Mouse (Mus musculus) adrenal gland, postnatal 10 days (tissue): ENCODE data around the gene Zfp607a. TPM values are rescaled to one million over a fixed set of nuclear protein-coding genes. Genes with fewer than 3 reads are reported as not detected.
"Not testable (repeated sequence)": the region's sequence is repeated elsewhere in the genome, so short reads cannot be mapped to it uniquely, and the experiment has no call there.

ENCODE experiments used
- DNase-seq: peaks from one replicate; pipeline ENCODE4 v3.0.0; 2021; ENCODE audit warnings: mixed read lengths
- long read RNA-seq, 2 experiments: library from polyadenylated mRNA; stranded (forward); transcript quantifications; one replicate each; pipeline ENCODE4 v2.0.0; 2021
- total RNA-seq, 2 experiments: library from RNA; stranded (reverse); gene quantifications; 2 replicates each; pipeline ENCODE4 v1.2.3; 2021

Gene Zfp607a
- total RNA-seq = 1 to 10 TPM; 4.5 to 6.7 TPM
- long read RNA-seq, experiment 1, partial matches to known transcripts = 0 of 5 reads
- long read RNA-seq, experiment 1, other reads (novel, unspliced or antisense) = 3 of 5 reads
- long read RNA-seq, experiment 2, partial matches to known transcripts = 0 of 1 reads
- long read RNA-seq, experiment 2, other reads (novel, unspliced or antisense) = 0 of 1 reads

DNA sequence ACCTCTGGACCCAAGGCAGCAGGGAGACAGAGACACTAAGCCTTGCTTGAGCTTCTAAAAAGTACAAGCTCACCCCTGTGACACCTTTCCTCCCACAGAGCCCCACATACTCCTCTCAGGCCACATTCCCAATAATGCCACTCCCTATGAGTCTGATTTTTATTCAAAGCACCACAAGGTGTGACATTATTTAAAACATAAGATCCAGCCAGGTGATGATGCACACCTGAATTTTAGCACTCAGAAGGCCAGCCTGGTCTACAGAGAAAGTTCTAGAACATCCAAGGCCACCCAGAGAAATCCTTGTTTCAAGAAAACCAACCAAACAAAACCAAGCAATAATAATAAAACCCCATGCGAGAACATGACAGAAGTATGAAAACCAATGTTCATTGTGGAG is at the start of gene Zfp607a:
Gene Zfp607a (plus strand): TSS at position 301 of the 400 bp plus-strand sequence.
- no peak for DNase-seq

DNA sequence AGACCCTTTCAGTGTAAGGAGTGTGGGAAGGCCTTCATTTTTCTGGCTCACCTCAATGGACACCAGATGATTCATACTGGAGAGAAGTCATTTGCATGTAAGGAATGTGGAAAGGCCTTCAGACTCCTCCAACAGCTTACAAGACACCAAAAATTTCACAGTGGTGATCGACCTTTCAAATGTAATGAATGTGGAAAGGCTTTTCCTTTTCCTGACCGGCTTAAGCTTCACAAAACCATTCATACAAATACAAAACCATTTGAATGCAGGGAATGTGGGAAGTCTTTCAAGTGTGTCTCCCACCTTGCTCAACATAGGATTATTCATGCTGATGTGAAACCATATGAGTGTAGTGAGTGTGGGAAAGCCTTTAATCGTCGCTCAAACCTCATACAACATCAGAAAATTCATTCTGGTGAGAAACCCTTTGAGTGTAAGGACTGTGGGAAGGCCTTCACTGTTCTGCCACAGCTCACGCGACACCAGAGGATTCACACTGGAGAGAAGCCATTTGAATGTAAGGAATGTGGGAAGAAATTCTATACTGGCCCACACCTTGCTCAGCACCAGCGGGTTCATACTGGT is 38.7 kb upstream of the Zfp607a start:
- no peak for DNase-seq

DNA sequence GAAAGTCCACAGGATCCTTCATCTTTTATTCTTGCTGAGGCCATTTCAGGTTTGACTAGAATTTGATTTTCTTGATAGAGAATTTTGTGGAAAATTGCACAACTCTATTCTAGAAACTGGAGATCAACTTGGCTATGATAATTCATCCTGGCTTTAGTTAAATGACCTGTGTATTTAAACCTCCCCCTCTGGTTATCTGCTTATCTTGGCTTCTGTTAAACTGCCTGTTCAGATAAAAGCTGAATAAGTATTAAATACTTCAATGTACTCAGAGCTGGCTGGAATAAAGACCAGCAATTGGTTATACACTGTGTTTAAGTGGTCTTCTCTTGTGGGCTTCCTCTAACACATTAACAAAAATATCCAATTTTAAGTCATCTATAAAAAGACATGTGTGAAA is 34.7 kb upstream of the Zfp607a start:
- DNase-seq = no peak

DNA sequence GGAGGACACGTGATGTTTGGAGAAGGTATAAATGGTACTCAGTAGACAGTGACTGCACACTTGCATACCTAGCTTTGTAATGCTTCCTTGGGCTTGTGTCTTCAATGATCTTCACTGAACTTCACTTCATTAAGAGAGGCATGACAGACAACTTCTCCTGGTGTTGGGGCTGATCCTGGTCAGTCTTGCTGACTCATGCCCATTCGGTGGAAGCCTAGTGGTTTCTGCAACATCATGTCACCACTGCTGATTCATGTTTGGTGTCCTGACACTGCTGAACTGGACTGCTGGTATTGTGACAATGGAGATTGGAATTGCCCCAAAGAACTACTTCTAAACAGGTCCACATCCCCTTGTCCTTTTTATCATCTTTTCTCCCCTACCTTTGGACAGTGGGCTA is 23.2 kb upstream of the Zfp607a start:
- no peak for DNase-seq

DNA sequence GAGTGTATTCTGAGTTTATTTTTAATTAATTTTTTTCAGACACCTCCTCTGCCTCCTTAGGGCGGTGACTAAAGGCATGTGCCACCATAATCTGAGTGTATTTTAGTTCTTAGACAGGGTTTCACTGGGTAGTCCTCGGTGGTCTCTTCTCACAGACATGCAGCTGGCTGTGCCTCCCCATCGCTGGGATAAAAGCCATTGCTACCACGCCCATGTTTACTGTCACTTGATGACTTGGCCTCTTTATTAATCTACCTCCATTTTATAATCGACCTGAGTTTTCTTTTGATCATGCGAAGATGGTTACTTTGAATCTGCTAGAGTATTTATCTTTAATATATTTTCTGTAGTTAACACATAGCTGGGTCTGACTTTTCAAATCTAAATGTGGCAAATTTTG is 19.4 kb upstream of the Zfp607a start:
- no peak for DNase-seq

DNA sequence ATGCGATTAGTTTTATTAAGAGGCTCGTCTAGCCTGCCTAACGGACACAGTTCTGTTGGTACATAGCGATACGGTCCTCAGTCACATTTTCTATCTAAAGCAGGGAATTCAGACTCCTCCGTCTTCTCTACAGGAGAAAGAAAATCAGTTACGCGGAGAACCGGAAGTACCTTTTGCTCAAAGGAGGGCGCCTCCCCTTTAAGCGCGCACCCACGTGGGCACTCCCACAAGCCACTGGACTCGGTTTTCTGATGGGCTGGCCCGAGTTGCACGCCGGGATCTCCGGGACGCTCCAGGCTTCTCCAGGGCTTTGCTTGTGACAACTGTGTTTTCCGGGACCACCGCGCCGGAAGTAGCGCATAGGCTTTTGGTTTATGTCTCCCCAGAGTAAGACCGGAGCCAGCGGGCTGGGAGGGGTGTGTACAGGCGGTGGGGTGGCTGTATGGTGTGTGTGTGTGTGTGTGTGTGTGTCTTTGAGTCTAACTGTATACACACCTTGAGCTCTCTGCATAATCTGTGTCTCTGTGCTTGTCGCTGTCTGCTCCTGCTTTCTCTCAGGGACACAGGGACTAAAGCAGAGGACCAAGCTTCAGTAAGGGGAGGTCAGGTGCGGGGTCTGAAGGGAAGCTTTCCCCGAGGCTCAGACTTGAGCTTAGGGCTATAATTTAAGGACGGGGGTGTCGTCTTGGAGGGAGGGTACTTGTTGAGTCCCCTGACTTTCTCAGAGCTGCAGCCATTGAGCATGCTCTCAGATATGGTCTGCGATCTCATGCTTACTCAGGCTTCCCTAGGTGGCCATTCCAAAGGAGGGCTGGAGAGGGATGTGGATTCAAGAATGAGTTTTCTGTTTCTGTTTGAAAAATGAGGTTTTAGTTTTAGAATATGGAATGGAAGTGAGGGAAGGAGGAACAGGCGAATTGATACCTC is 18.7 kb upstream of the Zfp607a start, which contains the start of gene Zfp59:
Gene Zfp59 (plus strand): TSS at position 285 of the 927 bp plus-strand sequence.
- peak; percentile 89 for DNase-seq

DNA sequence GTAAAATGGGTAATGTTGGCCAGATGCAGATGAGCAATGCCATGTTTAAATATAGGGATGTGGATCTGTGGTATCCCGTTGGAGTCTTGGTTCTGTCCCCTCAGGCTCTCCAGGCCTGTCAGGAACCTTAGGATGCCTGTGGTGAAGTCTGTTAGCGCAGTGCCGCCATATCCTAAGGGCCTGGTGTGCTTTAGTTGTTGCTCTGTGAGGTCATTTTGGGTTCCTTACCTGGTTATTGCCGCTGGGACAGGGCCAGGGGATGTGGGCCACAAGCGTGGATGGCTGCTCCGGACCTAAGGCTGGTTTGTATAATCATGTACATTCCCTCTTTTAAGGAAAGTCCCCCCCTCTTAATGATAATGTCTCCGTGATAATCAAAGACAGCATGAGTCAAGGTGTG is 17.7 kb upstream of the Zfp607a start:
- DNase-seq = no peak

DNA sequence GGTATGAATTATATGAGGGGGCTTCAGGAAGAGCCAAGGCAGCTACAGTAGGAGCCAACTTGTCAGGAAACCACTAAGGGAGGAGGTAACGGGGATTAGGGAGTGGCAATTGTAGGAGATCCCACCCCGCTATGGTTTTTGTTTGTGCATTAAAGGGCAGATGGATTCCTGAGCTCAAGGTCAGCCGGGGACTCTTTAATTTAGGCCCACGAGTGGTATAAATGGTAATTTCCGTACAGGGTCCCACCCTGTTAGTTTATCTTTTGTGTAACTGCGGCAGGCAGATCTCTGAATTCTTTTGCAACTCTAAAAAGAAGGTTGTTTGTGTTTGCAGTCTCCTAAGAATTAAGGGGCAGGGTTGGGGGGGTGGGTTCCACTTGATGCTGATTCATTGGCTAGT is 17.2 kb upstream of the Zfp607a start:
- DNase-seq = no peak

DNA sequence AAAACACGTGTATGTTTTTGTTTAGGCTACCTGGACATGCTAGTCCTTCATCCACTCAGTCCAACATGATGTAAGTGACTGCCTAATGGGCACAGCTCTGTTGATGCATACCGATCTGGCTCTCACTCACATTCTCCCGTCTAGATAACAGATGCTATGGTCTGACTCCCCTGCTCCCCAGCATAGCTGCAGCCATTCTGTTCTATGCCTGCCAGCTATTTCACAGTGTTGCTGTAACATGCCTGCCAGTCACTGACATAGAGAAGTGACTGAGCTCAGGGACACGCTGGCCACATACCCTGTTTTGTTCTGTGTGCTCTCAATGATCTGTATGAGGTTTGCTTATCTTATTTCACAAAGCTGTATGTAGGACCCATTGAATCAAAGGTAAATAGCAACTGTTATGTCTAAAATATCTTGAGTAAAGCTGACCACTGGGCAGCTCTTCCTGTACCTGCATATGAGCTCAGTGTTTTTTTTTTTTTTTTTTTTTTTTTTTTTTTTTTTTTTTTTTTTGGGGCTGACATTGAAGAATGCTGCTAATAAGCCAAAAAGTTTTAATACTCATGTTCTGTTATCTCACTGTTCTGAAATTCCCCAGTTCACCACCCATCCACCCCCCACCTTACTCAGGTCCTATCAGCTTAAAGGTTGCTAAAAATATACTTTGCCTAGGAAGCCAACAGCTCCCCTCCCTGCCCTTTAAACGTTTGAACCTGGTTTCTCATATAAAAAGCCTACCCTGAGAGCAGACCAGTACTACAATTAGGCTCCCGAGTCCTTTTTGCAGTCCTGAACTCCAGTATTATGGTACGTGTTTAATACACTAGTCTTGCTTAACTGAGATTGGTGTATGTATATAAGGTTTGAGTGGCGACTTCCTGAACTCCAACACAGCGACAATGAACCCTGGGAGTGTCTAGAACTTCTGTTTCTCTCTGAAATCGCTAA is 2.2 kb downstream of the Zfp607a start:
- DNase-seq = peak; percentile 10

DNA sequence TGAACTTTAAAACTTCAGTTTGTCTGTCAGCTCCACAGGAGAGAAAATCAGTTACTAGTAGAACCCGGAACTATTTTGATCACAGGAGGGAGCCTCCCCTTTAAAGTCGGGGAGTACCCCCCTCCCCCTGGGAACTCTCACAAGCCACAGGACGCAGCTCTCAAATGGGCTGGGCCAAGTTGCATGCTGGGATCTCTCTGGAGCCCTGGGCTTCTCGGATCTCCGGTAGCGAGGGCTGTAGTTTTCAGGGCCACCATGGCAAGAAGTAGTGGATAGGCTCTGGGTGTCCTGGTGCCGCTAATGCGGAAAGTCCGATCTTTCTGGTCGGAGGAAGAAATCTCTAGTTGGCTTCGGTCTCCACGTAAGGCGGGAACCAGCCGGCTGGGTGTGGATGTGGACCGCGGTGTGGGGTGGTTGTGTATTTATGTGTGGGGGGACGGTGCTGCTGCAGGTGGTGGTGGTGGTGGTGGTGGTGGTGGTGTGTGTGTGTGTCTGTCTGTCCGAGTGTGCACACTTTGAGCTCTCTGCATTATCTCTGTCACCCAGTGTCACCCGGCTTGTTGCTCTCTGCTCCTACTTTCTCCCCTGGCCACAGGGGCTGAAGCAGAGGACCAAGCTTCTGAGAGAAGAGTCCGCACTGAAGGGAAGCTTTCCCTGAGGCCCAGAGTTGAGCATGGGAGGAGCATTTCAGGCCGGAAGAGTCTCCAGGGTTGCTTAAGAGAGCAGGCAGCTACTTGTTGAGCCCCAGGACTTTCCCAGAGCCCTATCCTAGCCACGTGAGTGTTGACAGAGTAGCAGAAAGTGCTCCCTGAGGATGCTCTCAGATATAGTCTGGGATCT is 3.3 kb downstream of the Zfp607a start:
- DNase-seq = peak; percentile 87

DNA sequence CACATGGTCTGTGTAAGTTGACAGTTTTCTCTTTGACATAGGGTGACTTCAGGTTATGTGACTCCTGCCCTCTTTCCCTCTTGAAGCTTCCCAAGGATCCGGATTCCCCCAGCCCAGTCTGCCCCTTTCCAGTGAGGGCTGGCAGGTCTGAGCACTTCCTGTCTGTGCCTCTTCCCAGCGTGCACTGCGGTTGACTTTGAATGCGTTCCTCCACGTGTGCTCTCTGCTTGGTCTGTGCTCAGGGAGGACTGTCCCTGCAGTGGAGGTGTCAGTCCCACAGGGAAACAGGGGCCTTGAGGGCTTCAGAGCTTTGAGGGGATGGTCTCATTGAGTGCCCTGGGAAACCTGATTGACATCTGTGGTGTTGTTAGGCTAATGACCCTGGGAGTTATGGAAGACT is 5.3 kb downstream of the Zfp607a start:
- not testable (repeated sequence) for DNase-seq

DNA sequence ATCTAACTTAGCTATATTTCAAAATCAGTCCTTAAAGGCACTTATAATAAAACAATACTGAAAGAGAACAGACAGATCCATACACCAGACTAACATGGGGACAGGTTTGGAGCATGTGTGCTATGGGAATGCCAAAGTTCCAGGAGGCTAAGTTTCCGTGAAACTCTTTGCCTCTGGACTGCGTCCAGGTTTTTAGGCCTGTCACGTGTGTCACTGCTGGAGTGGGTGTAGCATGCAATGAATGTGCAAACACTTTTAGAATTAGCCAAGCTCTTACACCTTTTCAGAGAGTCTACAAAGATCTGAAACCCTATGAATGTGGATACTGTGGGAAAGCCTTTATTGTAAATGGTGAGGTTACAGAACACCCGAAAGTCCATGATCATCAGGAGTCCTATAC is 24.4 kb downstream of the Zfp607a start:
- DNase-seq = no peak

DNA sequence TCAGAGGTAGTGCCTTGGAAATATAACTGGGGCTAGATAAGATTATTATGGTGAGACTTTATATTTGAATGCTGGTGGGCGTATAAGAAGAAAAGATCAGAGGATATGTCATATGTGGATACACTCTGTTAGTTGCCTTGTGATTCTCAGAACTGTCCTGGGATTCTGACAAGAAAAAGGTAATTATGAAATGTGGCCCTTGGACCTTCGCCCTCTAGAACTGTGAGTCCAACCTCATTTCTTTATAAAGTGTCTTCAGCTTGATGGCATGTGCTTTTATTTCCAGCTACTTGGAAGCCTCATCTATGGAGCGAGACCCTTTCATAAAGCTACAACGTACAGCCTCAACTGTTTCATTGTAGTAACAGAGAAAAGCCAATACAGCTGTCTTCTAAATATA is 43.3 kb downstream of the Zfp607a start:
- no peak for DNase-seq

DNA sequence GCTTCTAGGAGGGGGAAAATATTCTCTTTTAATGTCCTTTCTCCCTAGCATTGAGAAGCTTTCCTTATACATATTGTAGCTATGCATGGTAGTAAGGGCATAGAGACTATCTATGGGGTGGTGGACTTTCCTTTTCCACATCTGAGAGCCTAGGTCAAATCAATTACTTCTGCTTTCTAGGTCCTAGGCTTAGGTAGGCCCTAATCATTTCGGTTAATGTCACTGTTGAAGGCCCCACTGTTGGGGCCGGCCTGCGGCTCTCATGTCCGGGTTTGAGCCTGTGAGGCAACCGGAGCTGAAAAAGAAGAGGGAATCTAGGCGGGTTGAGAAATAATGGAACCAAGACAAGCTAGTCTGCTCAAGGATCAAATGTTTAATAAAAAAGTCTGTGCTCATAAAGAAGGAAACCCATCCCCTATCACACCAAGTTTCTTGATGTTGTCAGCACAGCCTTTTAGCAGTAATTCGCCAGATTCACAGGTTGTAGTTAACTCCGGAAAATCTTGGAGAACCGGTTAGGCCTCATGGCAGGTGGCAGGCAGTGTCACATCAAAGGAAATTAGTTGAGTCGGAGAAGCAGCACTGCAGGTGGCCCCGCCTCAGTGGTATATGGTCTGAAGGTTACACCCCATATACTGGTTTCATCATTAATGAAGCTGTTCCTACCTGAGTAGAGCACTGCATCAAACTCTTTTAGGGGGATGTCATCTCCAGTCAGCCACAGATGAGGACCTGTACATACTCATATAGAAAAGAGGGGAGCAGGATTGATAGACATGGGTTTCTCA is 47.9 kb downstream of the Zfp607a start:
- no peak for DNase-seq

DNA sequence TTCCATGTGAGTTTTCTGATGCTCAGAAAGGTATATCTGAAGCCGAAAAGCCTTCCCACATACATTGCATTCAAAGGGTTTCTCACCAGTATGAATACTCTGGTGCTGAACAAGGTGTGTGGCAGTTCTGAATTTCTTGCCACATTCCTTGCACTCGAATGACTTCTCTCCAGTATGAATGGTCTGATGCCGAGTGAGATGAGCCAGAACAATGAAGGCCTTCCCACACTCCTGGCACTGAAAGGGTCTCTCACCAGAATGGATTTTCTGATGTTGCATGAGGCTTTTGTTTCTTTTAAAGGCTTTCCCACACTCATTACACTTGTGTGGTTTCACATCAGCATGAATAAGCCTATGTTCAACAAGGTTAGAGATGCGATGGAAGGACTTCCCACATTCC is 53.6 kb downstream of the Zfp607a start:
- DNase-seq = not testable (repeated sequence)

DNA sequence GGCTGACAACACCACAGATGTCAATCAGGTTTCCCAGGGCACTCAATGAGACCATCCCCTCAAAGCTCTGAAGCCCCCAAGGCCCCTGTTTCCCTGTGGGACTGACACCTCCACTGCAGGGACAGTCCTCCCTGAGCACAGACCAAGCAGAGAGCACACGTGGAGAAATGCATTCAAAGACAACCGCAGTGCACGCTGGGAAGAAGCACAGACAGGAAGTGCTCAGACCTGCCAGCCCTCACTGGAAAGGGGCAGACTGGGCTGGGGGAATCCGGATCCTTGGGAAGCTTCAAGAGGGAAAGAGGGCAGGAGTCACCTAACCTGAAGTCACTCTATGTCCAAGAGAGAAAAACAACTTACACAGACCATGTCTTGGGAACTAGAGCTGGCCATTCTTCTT is 69.7 kb downstream of the Zfp607a start:
- DNase-seq = not testable (repeated sequence)

DNA sequence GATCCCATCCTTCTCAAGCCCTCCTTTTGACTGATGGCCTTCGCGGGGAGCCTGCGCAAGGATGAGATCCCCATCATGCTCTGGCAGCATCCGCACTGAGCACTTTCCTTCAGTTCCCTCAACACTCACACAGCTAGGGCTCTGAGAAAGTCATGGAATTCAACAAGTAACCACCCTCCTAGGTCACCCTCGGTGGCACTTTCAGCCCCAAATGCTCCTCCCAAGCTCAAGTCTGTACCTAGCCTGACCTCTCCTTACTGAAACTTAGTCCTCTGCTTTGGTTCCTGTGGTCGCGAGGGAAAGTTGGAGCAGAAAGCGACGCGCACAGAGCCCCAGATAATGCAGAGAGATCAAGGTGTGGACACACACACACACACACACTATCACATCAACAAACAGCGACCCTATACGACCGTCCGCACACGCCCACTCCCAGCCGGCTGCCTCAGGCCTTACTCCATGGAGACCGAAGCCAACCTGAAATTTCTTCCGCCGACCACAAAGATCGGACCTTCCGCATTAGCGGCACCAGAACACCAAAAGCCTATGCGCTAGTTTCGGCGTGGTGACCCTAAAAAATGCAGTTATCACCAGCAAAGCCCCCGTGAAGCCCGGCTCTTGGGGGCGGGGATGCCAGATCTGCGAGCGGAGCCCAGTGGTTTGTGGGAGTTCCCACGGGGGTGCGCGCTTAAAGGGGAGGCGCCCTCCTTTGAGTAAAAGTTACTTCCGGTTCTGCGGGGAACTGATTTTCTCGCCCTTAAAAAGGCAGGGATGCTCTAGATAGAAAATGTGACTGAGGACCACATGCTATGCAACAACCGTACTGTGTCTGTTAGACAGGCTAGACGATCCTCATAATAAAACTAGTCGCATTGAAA is 71.7 kb downstream of the Zfp607a start, which contains the start of gene Zfp974:
Gene Zfp974 (minus strand): TSS at position 643 of the 878 bp plus-strand sequence.
- DNase-seq = peak; percentile 77
